Mouse (Mus musculus) megakaryocyte, embryonic 14.5 days (primary cell): ENCODE measurements around the gene Rbms2. TPM values are rescaled to one million over a fixed set of nuclear protein-coding genes. Genes with fewer than 3 reads are reported as not detected.
A peak's percentile ranks its signal among the peaks of the same experiment; 100 is the strongest.
"Not testable (repeated sequence)": the region's sequence is repeated elsewhere in the genome, so short reads cannot be mapped to it uniquely, and the experiment has no call there.

Source experiments
- H3K27me3 ChIP-seq: replicated peaks from 2 replicates; pipeline ENCODE3; 2012; ENCODE audit warnings: inconsistent platforms
- H3K36me3 ChIP-seq: replicated peaks from 2 replicates; pipeline ENCODE3; 2012; ENCODE audit warnings: low read length, inconsistent platforms, mixed read lengths
- H3K4me1 ChIP-seq: 2 replicates; pipeline ENCODE4 v1.6.1; 2012; ENCODE audit warnings: inconsistent platforms
- H3K4me3 ChIP-seq: replicated peaks from 2 replicates; pipeline ENCODE3; 2012; ENCODE audit warnings: moderate library complexity, mild to moderate bottlenecking, inconsistent platforms
- H3K9me3 ChIP-seq: 2 replicates; pipeline ENCODE4 v1.6.1; 2012; ENCODE audit warnings: inconsistent platforms
- FLI1 ChIP-seq: IDR thresholded peaks from 2 replicates; pipeline ENCODE4 v1.6.1; 2012; ENCODE audit warnings: low read length, inconsistent platforms, mixed read lengths
- GATA1 ChIP-seq: IDR thresholded peaks from 3 replicates; pipeline ENCODE4 v1.6.1; 2012; ENCODE audit warnings: mixed read lengths, low read length, inconsistent platforms, borderline replicate concordance
- polyA plus RNA-seq: library from polyadenylated mRNA; stranded (reverse); fragments of >175 nt; gene quantifications from 2 replicates; pipeline ENCODE4 v1.2.3, GENCODE M21; 2012; ENCODE audit warnings: low replicate concordance; ENCODE audit not compliant: insufficient read depth

Gene Rbms2
- polyA plus RNA-seq, 1 experiment: 7.6 TPM

GRCm38 (mm10) chr10:128092506-128093495 is 87.3 kb downstream of the Rbms2 start:
- Histone ChIP-seq H3K9me3 (no peaks in the 10 kb centered on the region), H3K4me3 (peak overlapping the region; percentile 96), H3K27me3 (no peaks in the 10 kb centered on the region), H3K4me1 (peaks cover 75% of the 10 kb centered on the region), H3K36me3 (peaks cover 30% of the 10 kb centered on the region)
- TF ChIP-seq FLI1 (no peak), GATA1 (no peak)

GRCm38 (mm10) chr10:128091564-128092505 is 88.3 kb downstream of the Rbms2 start, which contains the start of gene Baz2a:
Gene Baz2a, plus strand, starts transcription at chr10:128091577.
- peaks cover 74% of the 10 kb centered on the region for H3K4me1 ChIP-seq
- H3K4me3 ChIP-seq: peak within 1 kb of the TSS; percentile 96
- no peaks in the 10 kb centered on the region for H3K27me3 ChIP-seq
- H3K36me3 ChIP-seq: peaks cover 38% of the 10 kb centered on the region
- no peaks in the 10 kb centered on the region for H3K9me3 ChIP-seq
- no peak for TF ChIP-seq GATA1
- TF ChIP-seq FLI1: no peak

- TF ChIP-seq GATA1 (no peak), FLI1 (no peak)
- H3K27me3 ChIP-seq: no peaks in the 10 kb centered on the region
- peak overlapping the region; percentile 96 for H3K4me3 ChIP-seq
- H3K9me3 ChIP-seq: no peaks in the 10 kb centered on the region
- H3K36me3 ChIP-seq: peaks cover 45% of the 10 kb centered on the region
- peaks cover 77% of the 10 kb centered on the region for H3K4me1 ChIP-seq
Observed at GRCm38 (mm10) chr10:128090651-128091563, 89.2 kb downstream of the Rbms2 start.

GRCm38 (mm10) chr10:128089842-128090241 is 90.3 kb downstream of the Rbms2 start:
- Histone ChIP-seq H3K36me3 (peaks cover 56% of the 10 kb centered on the region), H3K9me3 (no peaks in the 10 kb centered on the region), H3K27me3 (no peaks in the 10 kb centered on the region), H3K4me3 (no peak overlapping the region), H3K4me1 (peaks cover 77% of the 10 kb centered on the region)
- no peak for TF ChIP-seq GATA1
- no peak for TF ChIP-seq FLI1

GRCm38 (mm10) chr10:128088181-128088580 is 91.9 kb downstream of the Rbms2 start:
- Histone ChIP-seq H3K4me3 (no peak overlapping the region), H3K4me1 (peaks cover 70% of the 10 kb centered on the region), H3K9me3 (no peaks in the 10 kb centered on the region), H3K27me3 (no peaks in the 10 kb centered on the region), H3K36me3 (peaks cover 62% of the 10 kb centered on the region)
- TF ChIP-seq FLI1 (no peak), GATA1 (no peak)

- H3K4me3 ChIP-seq, H3K9me3 ChIP-seq, H3K27me3 ChIP-seq: not testable (repeated sequence)
- peaks cover 62% of the 10 kb centered on the region for H3K36me3 ChIP-seq
- H3K4me1 ChIP-seq: peaks cover 69% of the 10 kb centered on the region
Observed at GRCm38 (mm10) chr10:128087216-128087615, 92.9 kb downstream of the Rbms2 start.

- peaks cover 62% of the 10 kb centered on the region for H3K36me3 ChIP-seq
- TF ChIP-seq FLI1 (no peak), GATA1 (no peak)
- H3K4me3 ChIP-seq: no peak overlapping the region
- H3K27me3 ChIP-seq: no peaks in the 10 kb centered on the region
- no peaks in the 10 kb centered on the region for H3K9me3 ChIP-seq
- H3K4me1 ChIP-seq: peaks cover 69% of the 10 kb centered on the region
Observed at GRCm38 (mm10) chr10:128086391-128086790, 93.7 kb downstream of the Rbms2 start.

GRCm38 (mm10) chr10:128084160-128084559 is 95.9 kb downstream of the Rbms2 start:
- peak overlapping the region; percentile 92 for H3K4me3 ChIP-seq
- peaks cover 56% of the 10 kb centered on the region for H3K4me1 ChIP-seq
- H3K9me3 ChIP-seq: no peaks in the 10 kb centered on the region
- peaks cover 48% of the 10 kb centered on the region for H3K36me3 ChIP-seq
- no peaks in the 10 kb centered on the region for H3K27me3 ChIP-seq
- TF ChIP-seq GATA1: no peak
- no peak for TF ChIP-seq FLI1

- no peak for TF ChIP-seq GATA1
- TF ChIP-seq FLI1: no peak
- no peaks in the 10 kb centered on the region for H3K9me3 ChIP-seq
- H3K4me1 ChIP-seq: peaks cover 56% of the 10 kb centered on the region
- peaks cover 44% of the 10 kb centered on the region for H3K36me3 ChIP-seq
- no peaks in the 10 kb centered on the region for H3K27me3 ChIP-seq
- H3K4me3 ChIP-seq: peak overlapping the region; percentile 92
Observed at GRCm38 (mm10) chr10:128083688-128084087, 96.4 kb downstream of the Rbms2 start.
